Mouse (Mus musculus) right cerebral cortex, adult 18-20 months (tissue): ENCODE measurements around the gene Mup12.
"Not testable (repeated sequence)": the region's sequence is repeated elsewhere in the genome, so short reads cannot be mapped to it uniquely, and the experiment has no call there.

Experiments used
- DNase-seq: peaks from one replicate; pipeline ENCODE4 v3.0.0; 2022; ENCODE audit warnings: mixed read lengths

Mup12 gene

DNA sequence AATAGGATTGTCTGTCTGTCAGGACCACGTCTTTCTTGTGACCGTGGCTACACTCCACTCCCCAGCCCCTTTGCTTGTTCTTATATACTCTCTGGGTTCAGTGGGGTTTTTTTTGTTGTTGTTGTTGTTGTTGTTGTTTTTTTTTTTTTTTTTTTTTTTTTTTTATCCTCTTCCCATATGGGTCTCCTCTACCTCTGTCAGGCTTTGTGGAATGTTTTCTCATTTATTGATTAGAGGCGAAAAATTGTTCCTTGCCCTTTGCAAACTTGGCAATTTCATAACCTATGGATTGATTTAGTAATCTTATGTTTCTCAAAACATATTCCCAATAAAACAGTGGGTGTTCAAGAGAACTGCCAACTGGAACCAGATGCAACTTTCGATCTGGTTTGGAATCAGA is at the start of gene Mup12:
Gene Mup12, minus strand, starts transcription at position 101 of the 400 bp plus-strand sequence.
- not testable (repeated sequence) for DNase-seq
